ENCODE assay signal across 16 mouse cellular contexts in the genomic region with DNA sequence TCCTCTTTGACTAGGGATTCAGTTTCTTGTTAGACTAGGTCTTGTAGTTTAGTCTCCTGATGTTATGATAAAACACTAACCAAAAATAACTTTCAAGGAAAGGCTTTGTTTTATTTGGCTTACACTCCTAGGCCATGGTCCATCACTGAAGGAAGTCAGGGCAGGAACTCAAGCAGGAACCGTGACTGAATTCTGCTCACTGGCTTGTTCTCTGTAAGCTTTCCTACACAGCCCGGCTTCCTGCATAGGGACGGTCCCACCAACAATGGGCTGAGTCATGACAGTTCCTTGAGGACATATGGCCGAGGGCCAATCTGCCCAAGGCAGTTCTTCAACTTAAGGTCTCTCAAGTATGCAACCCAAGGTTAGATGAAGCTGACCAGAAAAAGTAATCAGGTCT. TPM values are rescaled to one million over a fixed set of nuclear protein-coding genes. Genes with fewer than 3 reads are reported as not detected.
DNase-seq lines count a peak whose midpoint lies in the region; ATAC-seq and TF ChIP-seq lines count a peak whose summit lies in the region.
"Had no signal": no experiment of that assay in that cellular context is flagged by ENCODE, and none has a peak within 500 bp of the region (broad histone marks: within the 10 kb centered on the region; RNA-seq: fewer than 3 reads in every experiment).

No protein-coding gene starts in this region.

- no peak overlapping the region for H3K4me2 ChIP-seq in kidney, embryonic 15.5 days
- H3K4me2 ChIP-seq: neural tube, embryonic 15.5 days had no signal

- H3K27me3 ChIP-seq in kidney, embryonic 15.5 days = no peaks in the 10 kb centered on the region
- no peaks in the 10 kb centered on the region for H3K27me3 ChIP-seq in ES-Bruce4 (ENCODE audit: control insufficient read depth, insufficient read depth, low read length, poor library complexity, severe bottlenecking)
- H3K27me3 ChIP-seq: neural tube, embryonic 15.5 days had no signal

- no peak overlapping the region for H3K4me3 ChIP-seq in kidney, embryonic 15.5 days (replicated peaks)
- H3K4me3 ChIP-seq in ES-Bruce4 (ENCODE audit: low read depth, low read length) = no peak overlapping the region
- H3K4me3 ChIP-seq: limb, embryonic 10.5 days; neural tube, embryonic 15.5 days had no signal

- no peak overlapping the region for H3K9ac ChIP-seq in kidney, embryonic 15.5 days
- H3K9ac ChIP-seq in ES-Bruce4 (ENCODE audit: low read depth, poor library complexity, severe bottlenecking) = no peak overlapping the region
- H3K9ac ChIP-seq: liver, embryonic 14.5 days; neural tube, embryonic 15.5 days had no signal

- no peaks in the 10 kb centered on the region for H3K9me3 ChIP-seq in kidney, embryonic 15.5 days (replicated peaks)
- H3K9me3 ChIP-seq in ES-Bruce4 (replicated peaks; ENCODE audit: control insufficient read depth, insufficient read depth, low read length, poor library complexity, severe bottlenecking) = no peaks in the 10 kb centered on the region
- H3K9me3 ChIP-seq: limb, embryonic 10.5 days; neural tube, embryonic 15.5 days had no signal

- no peak for ATAC-seq in kidney, embryonic 15.5 days (replicated peaks; ENCODE audit: low FRiP score)
- ATAC-seq: CD4-positive, CD25-positive, alpha-beta regulatory T cell, adult 4 months; inflammation-experienced regulatory T-cells, adult 6 months had no signal

- no peak for TF ChIP-seq CTCF in ES-Bruce4 (IDR thresholded peaks at IDR 0.05; ENCODE audit: low read depth, low read length)

- 0 out of 2 replicates have a peak, but pooled peaks have one; percentile 27 for TF ChIP-seq EP300 in ES-Bruce4 (IDR thresholded peaks at IDR 0.05; ENCODE audit: insufficient read depth, low read depth, low read length)

- H3K4me1 ChIP-seq in kidney, embryonic 15.5 days = peaks cover 4% of the 10 kb centered on the region
- H3K4me1 ChIP-seq in ES-Bruce4 (ENCODE audit: control insufficient read depth, insufficient read depth, low read length) = no peaks in the 10 kb centered on the region
- H3K4me1 ChIP-seq: limb, embryonic 10.5 days had no signal

- peak; percentile 70 for DNase-seq in kidney, adult 11 months
- peak; percentile 17 for DNase-seq in adrenal gland, postnatal 10 days
- peak; percentile 64 to 70 for DNase-seq in kidney, adult 8-10 months
- no peak for DNase-seq in left cerebral cortex, postnatal 4 days
- no peak for DNase-seq in retina, embryonic 14.5 days (ENCODE audit: low spot score)
- DNase-seq in frontal cortex, postnatal 36 days (ENCODE audit: low spot score in 2 of 2) = no peak
- DNase-seq: cerebellum, postnatal 14 days; right cerebral cortex, postnatal 14 days; thymus, postnatal 36 days had no signal

- intact Hi-C loops in left cerebral cortex, postnatal 4 days (cut with DNase I) = no loop called here

- no peak overlapping the region for H3K27ac ChIP-seq in kidney, embryonic 15.5 days
- peak overlapping the region; percentile 56 for H3K27ac ChIP-seq in ES-Bruce4 (ENCODE audit: insufficient read depth, low read length)
- H3K27ac ChIP-seq: limb, embryonic 10.5 days; liver, embryonic 14.5 days; neural tube, embryonic 15.5 days had no signal

- H3K36me3 ChIP-seq in kidney, embryonic 15.5 days = no peaks in the 10 kb centered on the region
- no peaks in the 10 kb centered on the region for H3K36me3 ChIP-seq in ES-Bruce4 (ENCODE audit: control insufficient read depth, insufficient read depth, low read length, poor library complexity, severe bottlenecking)
- H3K36me3 ChIP-seq: limb, embryonic 10.5 days; neural tube, embryonic 15.5 days had no signal

- TF ChIP-seq POLR2A in ES-Bruce4 (IDR thresholded peaks at IDR 0.05; ENCODE audit: insufficient read depth, low read length) = no peak

- WGBS in kidney, embryonic 15.5 days = 75% methylated on average over 4 of the region's 4 CpGs

RNA-seq across cellular contexts. Expression of a gene that starts 4.2 kb away (rescaled TPM):
- polyA plus RNA-seq in kidney, embryonic 15.5 days (2015; fragmentation: Nextera tagmentation; extraction: Ambion mirVana) = 28.4 and 28.7 TPM in 2 replicates
- 50.3 and 69.4 TPM in 2 replicates for polyA plus RNA-seq in ES-Bruce4 (2011; ENCODE audit: insufficient read depth, insufficient read length, low read depth, missing spikeins)
- 10 to 100 TPM; 31.8 to 32.7 TPM for total RNA-seq in adrenal gland, postnatal 10 days (2021)
- 10 to 100 TPM; 29.4 to 30.5 TPM for total RNA-seq in left cerebral cortex, postnatal 4 days (2021)

RNA-seq across cellular contexts. Expression of a gene that starts 5.4 kb away (rescaled TPM):
- polyA plus RNA-seq in kidney, embryonic 15.5 days (2015; fragmentation: Nextera tagmentation; extraction: Ambion mirVana) = 10.5 and 10.8 TPM in 2 replicates
- 28.7 and 34.1 TPM in 2 replicates for polyA plus RNA-seq in ES-Bruce4 (2011; ENCODE audit: insufficient read depth, insufficient read length, low read depth, missing spikeins)
- total RNA-seq in adrenal gland, postnatal 10 days (2021) = 10 to 100 TPM; 27.3 to 34.4 TPM
- total RNA-seq in left cerebral cortex, postnatal 4 days (2021) = 10 to 100 TPM; 37.7 to 44.2 TPM

RNA-seq across cellular contexts. Expression of a gene that starts 37.6 kb away (rescaled TPM):
- polyA plus RNA-seq in kidney, embryonic 15.5 days (2015; fragmentation: Nextera tagmentation; extraction: Ambion mirVana) = 1.3 TPM in 2 replicates
- polyA plus RNA-seq in ES-Bruce4 (2011; ENCODE audit: insufficient read depth, insufficient read length, low read depth, missing spikeins) = 2.2 and 3.1 TPM in 2 replicates
- 1 to 10 TPM; 2.3 to 4.6 TPM for total RNA-seq in adrenal gland, postnatal 10 days (2021)
- total RNA-seq in left cerebral cortex, postnatal 4 days (2021) = 1 to 10 TPM; 1.6 to 1.9 TPM

Comparison
In these comparisons a context has a peak if more than half of its experiments do, and no peak if none do; other contexts are left out.
1. DNase-seq: peak in kidney, adult 11 months (single experiment), adrenal gland, postnatal 10 days (single experiment) and kidney, adult 8-10 months (2 of 2); none in left cerebral cortex, postnatal 4 days (single experiment), retina, embryonic 14.5 days (single experiment) and frontal cortex, postnatal 36 days (0 of 2).